Mouse (Mus musculus): ENCODE measurements around the gene Hoxa11. TPM values are rescaled to one million over a fixed set of nuclear protein-coding genes. Genes with fewer than 3 reads are reported as not detected.
A peak's percentile ranks its signal among the peaks of the same experiment; 100 is the strongest.

The Hoxa11 gene
- total RNA-seq, 2 experiments from 2014 or later, result not detected

GRCm38 (mm10) chr6:52262463-52263320 lies 17.1 kb upstream of the Hoxa11 start:
- no peak for DNase-seq (ENCODE audit: low spot score in 2 of 2)
- no peak for TF ChIP-seq CTCF (conservative IDR thresholded peaks at IDR 0.05)
- H3K4me3 ChIP-seq, result no peak overlapping the region

GRCm38 (mm10) chr6:52261751-52262462 lies 16.3 kb upstream of the Hoxa11 start:
- H3K4me3 ChIP-seq, result no peak overlapping the region
- H3K27ac ChIP-seq, result no peak overlapping the region
- TF ChIP-seq CTCF (conservative IDR thresholded peaks at IDR 0.05), result no peak
- DNase-seq (ENCODE audit: low spot score in 2 of 2), result no peak

More at GRCm38 (mm10) chr6:52262463-52263320, 17.1 kb upstream of the Hoxa11 start:
- no peak overlapping the region for H3K27ac ChIP-seq

- Histone ChIP-seq H3K4me3 (no peak within 1 kb of the TSS), H3K27ac (no peak within 1 kb of the TSS)
- no peak for TF ChIP-seq CTCF (conservative IDR thresholded peaks at IDR 0.05)
- DNase-seq (ENCODE audit: low spot score in 2 of 2), result no peak
These were observed 15.3 kb upstream of the Hoxa11 start, which contains the start of gene Hoxa13 for GRCm38 (mm10) chr6:52260654-52261575. TSS of gene Hoxa13 (minus strand) at chr6:52260880.

- no peak for DNase-seq (ENCODE audit: low spot score in 2 of 2)
- no peak overlapping the region for H3K4me3 ChIP-seq
- no peak for TF ChIP-seq CTCF (conservative IDR thresholded peaks at IDR 0.05)
- H3K27ac ChIP-seq, result no peak overlapping the region
These were observed 14.2 kb upstream of the Hoxa11 start for GRCm38 (mm10) chr6:52259811-52260261.

GRCm38 (mm10) chr6:52259081-52259790 lies 13.6 kb upstream of the Hoxa11 start:
- no peak for DNase-seq (ENCODE audit: low spot score in 2 of 2)
- no peak for TF ChIP-seq CTCF (conservative IDR thresholded peaks at IDR 0.05)
- Histone ChIP-seq H3K4me3 (no peak overlapping the region), H3K27ac (no peak overlapping the region)

GRCm38 (mm10) chr6:52256956-52257355 lies 11.3 kb upstream of the Hoxa11 start:
- Histone ChIP-seq H3K4me3 (no peak overlapping the region), H3K27ac (no peak overlapping the region)
- peak; percentile 92 for TF ChIP-seq CTCF (conservative IDR thresholded peaks at IDR 0.05)
- peak; percentile 37 to 73 for DNase-seq (ENCODE audit: low spot score in 2 of 2)

GRCm38 (mm10) chr6:52253511-52254500 lies 8.2 kb upstream of the Hoxa11 start:
- no peak overlapping the region for H3K27ac ChIP-seq
- no peak for DNase-seq (ENCODE audit: low spot score in 2 of 2)
- H3K4me3 ChIP-seq, result no peak overlapping the region
- TF ChIP-seq CTCF (conservative IDR thresholded peaks at IDR 0.05), result no peak

- no peak for TF ChIP-seq CTCF (conservative IDR thresholded peaks at IDR 0.05)
- no peak overlapping the region for H3K4me3 ChIP-seq
- no peak for DNase-seq (ENCODE audit: low spot score in 2 of 2)
- H3K27ac ChIP-seq, result no peak overlapping the region
These were observed 7.3 kb upstream of the Hoxa11 start for GRCm38 (mm10) chr6:52252775-52253376.

- H3K27ac ChIP-seq, result no peak overlapping the region
- no peak for DNase-seq (ENCODE audit: low spot score in 2 of 2)
- no peak overlapping the region for H3K4me3 ChIP-seq
- no peak for TF ChIP-seq CTCF (conservative IDR thresholded peaks at IDR 0.05)
These were observed 6.6 kb upstream of the Hoxa11 start for GRCm38 (mm10) chr6:52252016-52252774.
